Mouse (Mus musculus) c-Kit-negative CD71-positive TER-119-positive erythroid progenitor cells, embryonic 14.5 days (primary cell): ENCODE data around the gene Lrrc72.

Experiments used
- DNase-seq: peaks from one replicate; pipeline ENCODE4 v3.0.0-alpha.2; 2013; ENCODE audit warnings: low read depth, low spot score

The Lrrc72 gene

DNA sequence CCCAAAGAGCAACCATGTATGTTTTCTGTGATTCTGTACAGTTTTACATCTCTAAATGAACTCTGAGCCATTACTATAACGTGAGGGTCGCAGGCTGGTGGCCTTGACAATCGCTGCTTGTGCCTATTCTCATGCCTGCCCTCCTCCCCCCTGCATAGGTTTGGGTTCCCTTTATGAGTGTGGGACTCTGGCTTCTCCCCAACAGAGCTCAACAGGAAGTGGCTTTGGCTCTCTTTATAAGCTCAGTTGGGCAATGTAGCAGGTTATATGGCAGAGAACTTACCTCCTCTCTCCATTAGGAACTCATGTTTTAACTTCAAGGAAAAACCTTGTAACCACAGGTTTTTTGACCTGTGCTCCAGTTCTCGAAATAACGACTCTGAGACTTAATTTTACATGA lies 62.9 kb downstream of the Lrrc72 start:
- DNase-seq: no peak

DNA sequence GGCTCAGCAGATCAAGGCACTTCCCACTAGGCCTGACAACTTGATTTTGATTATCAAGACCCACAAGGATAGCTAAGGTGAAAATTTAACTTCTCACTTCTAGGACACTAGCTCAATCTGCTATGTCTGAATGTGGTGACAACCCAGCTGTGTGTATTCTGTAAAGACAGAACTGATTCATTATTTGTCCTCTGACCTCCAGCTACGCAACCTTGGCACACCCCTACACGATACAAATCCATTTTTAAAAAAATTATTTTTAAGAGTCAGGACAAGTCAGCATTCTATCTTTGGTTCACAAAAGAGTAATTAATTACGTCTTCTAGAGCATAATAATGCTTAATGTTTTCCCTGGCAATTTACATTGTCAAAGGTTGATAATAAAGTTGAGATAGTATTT lies 63.6 kb downstream of the Lrrc72 start:
- DNase-seq: no peak

GRCm38 (mm10) chr12:36187081-36187480 lies 66.1 kb downstream of the Lrrc72 start:
- DNase-seq: no peak

- no peak for DNase-seq
Observed at GRCm38 (mm10) chr12:36182570-36182969, 70.6 kb downstream of the Lrrc72 start.

DNA sequence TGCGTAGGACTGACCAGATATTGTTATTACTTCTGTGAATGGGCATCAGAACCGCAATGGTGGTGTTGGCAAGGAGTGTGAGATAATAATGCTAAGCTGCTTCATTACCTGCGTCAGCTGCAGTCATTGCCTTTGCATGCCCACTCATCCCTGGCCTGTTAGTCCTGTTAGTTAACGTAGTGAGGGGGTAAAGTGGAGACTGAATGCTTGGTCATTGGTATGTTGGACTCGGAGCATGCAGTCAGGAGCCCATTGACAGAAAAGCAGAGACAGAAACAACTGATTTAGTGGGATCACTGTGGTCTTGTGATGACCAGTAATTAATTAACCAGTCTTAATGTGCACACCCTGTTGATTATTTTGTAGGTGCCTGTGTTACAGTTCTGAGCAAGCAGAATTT lies 76.0 kb downstream of the Lrrc72 start:
- no peak for DNase-seq

- DNase-seq: no peak
Observed at GRCm38 (mm10) chr12:36165299-36165698, 87.9 kb downstream of the Lrrc72 start.

GRCm38 (mm10) chr12:36164126-36164791 lies 88.9 kb downstream of the Lrrc72 start:
- DNase-seq: no peak
